Mouse (Mus musculus): ENCODE results near the gene Akt2.
A peak's percentile ranks its signal among the peaks of the same experiment; 100 is the strongest.
"Not testable (repeated sequence)": the region's sequence is repeated elsewhere in the genome, so short reads cannot be mapped to it uniquely, and the experiment has no call there.

Akt2 gene

DNA sequence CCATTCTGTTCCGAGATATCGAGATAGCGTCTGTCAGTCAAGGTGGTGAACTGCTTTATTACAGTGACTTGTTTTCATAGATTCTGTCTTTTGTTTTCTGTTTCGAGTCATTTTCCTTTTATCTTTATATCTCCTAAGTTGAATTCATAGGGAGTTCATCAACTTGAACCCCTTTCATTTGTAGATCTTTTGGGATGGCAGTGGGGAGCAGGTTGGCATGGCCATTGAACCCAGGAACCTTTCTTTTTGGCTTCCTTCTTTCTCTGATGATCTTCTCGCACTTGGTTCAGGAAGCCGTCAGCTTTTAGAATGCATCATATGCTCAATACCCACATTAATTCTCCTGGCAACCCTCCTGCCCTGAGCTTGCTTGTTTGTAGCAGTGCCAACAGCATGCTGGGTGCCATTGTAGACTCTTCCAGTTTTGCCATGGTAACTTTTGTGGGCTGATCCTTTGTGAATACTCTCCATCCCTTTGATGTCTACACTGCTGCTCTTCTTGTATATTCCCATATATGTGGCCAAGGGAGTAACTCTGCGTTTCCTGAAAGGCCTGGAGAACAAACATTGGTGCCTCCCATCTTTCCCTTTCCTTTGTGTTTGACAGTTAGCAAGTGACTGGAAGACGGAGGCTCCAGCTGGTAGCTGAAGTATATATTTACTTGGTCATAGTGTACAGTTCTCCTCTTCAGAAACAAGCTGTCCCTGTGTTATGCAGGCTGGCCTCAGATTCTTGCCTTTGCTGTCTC is 22.6 kb downstream of the Akt2 start:
- peak in 1 of 2 experiments; percentile 51 for DNase-seq (ENCODE audit: low spot score in 2 of 2)

DNA sequence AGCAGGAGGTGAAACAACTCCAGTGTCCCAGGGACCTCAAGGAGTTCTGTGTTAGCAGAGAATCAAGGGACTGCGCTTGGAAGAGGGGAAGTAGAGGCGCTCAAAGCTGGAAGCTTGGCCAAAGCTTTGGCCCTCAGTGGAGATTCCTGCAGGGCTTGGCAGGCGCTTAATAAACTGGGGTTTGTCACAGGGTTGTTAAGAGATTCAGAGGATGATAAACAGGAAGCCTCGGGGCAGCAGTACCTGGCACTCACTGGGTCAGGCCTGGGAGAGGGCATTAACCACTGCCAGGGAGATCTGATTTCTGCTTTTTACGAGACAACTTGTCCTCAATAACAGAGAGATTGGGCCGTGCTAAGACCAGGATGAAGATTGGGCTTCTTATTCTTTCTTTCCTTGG is 29.7 kb downstream of the Akt2 start:
- DNase-seq (ENCODE audit: low spot score in 2 of 2) = no peak

DNA sequence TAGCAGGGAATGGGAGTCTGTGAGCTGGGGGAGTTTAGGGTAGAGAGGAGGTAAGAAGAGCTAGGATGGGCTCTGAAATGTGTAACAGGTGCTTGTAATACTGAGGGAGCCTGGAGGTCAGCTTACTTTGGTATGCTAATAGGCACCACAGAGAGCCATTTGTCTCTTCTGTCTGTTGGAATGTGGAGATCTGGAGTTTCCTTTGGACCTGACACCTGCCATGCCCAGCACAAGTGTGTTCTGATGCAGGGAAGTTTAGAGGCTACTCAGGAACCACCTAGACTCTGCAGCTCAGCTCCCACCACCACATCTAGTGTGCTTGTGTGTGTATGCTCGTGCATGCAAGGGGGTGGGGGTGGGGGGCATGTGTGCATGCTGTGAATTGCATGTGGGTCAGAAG is 30.9 kb downstream of the Akt2 start:
- DNase-seq (ENCODE audit: low spot score in 2 of 2) = no peak

DNA sequence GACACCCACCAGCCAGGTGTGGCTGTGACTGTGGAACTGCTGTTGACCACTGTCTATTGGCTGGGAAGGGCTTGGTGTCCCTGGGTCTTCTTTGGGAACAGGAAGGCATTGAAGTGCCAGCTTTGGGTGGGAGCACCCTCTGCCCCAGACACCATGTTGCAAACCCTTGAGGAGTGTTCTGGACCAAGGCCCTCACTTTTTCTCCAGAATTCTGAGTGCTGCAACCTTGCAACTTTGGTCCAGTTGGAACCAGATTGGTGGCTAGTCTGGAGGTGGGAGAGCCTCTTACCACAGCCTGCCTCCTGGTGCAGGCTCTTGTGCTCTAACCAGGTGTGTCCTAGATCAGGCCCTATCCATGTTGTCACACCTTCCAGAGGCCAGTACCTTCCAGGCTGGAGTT is 33.6 kb downstream of the Akt2 start:
- DNase-seq (ENCODE audit: low spot score in 2 of 2) = no peak

DNA sequence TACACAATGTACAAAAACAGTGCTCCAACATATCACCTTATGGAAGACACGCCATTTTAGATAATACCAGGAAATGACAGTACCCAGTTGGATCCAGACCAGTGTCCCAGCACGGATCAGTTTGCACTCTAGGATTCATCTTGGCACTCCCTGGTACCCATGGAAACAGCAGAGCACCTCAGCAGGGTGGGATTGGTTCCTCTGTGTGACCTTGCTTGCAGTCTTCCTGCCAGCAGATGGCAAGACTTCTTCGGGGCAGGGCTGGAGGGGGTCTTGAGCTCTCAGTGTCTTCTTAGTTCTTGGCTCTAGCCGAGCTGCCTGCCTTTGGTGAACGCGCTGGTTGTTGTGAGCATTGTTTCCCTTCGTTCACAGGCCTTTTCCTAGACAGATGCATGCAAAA is 36.4 kb downstream of the Akt2 start:
- no peak for DNase-seq (ENCODE audit: low spot score in 2 of 2)

DNA sequence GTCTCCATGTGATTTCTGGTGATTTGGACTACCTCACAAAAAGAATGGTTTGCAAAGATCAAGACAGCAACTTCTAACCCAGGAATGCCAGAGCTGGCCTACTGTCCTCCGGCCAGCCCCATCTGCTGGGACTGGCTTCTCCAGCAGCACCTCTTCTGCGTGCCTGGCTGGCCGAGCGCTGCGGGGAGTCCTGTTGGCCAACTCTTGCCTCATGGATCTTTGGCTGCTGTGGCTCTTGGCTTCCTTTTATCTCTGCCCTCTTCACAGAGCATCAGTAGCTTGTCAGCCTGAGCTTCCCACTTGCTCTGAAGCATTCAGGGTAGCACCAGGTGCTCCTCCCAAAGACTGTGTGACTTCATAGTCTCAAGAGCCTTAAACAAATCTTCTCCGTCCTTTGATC is 36.8 kb downstream of the Akt2 start:
- DNase-seq (ENCODE audit: low spot score in 2 of 2) = no peak

DNA sequence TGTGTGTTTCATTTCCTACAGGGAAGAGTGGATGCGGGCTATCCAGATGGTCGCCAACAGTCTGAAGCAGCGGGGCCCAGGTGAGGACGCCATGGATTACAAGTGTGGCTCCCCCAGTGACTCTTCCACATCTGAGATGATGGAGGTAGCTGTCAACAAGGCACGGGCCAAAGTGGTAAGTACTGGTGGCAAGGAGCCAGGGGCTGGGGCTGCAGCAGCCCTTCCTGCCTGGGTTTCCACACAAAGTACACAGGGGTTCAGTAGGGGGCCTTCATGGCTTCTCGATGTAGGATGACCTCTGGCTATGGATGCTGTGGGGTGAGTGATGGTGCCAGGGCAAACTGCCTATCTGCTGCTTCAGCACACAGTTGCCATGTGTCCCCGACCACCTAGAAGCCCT is 37.5 kb downstream of the Akt2 start:
- DNase-seq (ENCODE audit: low spot score in 2 of 2) = not testable (repeated sequence)

DNA sequence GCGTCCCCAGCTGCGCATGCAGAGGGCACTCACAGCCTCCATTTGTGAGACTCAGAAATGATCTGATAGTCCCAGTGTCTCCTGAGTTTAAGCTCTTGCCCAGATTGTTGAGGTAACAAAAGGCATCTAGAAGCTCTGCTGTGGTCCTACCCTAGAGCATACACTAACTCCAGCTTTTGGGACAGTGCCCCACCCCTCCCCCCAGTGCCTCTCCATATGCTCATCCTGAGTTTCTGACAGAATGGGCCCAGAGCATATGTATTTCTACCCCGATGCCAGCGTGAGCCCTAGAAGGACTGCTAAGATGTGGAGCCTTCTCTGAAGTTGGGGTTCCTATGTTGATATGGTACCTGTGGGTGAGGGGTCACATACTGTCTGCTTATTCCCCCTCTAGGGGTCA is 40.1 kb downstream of the Akt2 start:
- no peak for DNase-seq (ENCODE audit: low spot score in 2 of 2)

DNA sequence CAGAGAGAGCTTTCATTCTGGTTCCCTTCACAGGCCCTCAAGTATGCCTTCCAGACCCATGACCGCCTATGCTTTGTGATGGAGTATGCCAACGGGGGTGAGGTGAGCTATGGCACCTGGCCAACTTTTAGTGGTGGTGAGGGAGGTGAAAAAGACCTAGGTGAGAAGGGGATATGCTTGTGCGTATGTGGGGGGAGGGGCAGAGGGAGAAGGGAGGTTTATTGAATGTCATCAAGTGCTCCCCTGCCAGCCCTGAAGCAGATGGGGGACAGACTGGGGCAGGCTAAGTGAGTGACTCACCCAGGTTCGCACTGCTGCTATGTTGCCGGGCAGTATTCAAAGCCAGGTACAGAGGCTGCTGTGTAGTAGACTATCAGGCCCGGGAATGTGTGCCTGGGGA is 41.8 kb downstream of the Akt2 start:
- no peak for DNase-seq (ENCODE audit: low spot score in 2 of 2)

DNA sequence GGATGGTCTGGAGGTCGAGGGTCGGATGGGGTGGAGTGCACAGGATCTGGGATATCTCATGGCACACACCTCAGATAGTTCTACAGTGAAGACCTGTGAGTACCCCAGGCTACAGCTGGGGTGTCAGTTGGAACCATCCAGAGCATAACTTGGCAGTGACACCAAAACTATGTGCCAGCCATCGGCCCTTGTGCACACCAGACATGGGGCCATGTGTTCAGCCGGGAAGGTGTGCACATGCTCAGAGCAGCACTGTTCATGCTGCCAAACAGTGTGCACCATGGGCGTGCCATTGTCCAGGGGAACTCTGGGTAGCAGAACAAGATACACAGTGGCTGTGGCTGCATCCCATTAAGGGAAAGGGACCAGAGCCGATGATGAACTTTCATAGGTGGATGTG is 43.3 kb downstream of the Akt2 start:
- DNase-seq (ENCODE audit: low spot score in 2 of 2) = no peak

DNA sequence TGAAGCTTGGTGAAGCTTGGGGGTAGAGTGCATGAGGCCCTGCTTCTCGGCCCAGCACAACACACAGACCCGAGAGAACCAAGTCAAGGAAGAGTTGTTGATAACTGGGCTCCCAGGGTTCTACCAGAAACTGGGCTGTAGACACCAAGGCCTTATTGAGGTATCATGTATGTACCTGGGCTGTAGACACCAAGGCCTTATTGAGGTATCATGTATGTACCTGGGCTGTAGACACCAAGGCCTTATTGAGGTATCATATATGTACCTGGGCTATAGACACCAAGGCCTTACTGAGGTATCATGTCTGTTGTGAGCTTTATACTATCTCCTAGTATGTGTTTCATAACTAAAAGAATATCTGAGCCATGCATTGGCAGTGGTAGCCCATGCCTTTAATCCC is 43.7 kb downstream of the Akt2 start:
- DNase-seq (ENCODE audit: low spot score in 2 of 2) = not testable (repeated sequence)

DNA sequence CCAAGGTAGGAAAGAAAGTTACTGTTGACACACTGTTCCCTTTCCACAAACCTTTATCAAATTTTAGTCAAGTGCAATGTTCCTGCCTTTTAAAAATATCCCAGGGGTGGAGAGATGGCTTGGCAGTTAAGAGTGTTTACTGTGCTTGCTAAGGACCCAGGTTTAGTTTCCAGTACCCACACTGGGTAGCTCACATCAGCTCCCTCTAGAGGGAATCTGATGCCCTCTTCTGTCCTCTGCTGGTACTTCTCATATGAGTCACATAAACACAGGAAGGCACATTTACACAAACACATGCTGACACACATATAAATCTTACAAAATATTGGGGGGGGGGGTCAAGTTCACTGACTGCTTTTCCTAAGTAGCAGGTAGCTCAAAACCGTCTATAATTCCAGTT is 53.1 kb downstream of the Akt2 start:
- DNase-seq (ENCODE audit: low spot score in 2 of 2) = no peak

DNA sequence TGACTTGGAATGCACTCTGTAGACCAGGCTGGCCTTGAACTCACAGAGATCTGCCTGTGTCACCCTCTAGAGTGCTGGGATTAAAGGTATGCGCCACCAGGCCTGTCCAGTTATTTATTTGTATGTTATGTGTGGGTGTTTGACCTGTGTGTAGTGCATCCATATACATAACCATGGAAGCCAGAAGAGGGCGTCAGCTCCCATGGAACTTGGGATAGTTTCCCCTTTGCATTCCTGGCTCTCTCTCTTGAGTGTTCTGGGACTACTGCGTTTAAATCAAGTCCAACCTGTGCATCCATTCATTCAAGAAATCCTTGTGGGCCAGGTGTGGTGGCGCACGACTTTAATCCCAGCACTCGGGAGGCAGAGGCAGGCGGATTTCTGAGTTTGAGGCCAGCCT is 55.2 kb downstream of the Akt2 start:
- no peak for DNase-seq (ENCODE audit: low spot score in 2 of 2)

DNA sequence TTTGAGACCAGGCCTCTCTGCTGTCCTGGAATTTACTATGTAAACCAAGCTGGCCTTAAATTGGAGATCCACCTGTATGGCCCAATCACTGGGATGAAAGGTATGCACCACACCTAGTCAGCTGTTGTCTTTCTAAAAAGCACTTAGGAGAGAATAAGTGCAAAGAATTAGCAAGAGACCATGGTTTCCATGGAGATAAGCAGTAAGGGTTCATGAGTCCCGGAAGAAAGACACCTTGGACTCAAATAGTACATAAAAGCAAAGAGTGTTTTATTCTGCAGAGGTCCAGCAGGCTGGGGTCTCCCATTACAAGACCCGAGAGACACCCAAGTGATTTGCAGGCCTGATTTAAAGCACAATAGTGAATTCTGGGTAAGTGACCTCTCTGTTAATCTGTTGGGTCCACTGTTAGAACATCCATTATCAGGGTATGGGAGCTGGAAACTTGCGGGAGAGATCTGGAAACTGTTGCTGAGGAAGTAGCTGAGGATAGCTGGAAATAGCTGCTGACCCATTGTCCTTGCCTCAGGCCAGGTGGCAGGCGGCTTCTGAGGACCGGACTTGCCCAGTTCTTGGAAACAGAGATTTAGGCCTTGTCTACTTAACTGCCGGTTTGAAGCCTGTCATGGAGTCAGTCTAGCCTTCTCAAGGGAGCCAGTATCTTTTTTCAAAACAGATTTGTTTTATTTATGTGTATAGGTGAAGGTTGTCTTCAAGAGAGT is 56.1 kb downstream of the Akt2 start:
- DNase-seq (ENCODE audit: low spot score in 2 of 2) = no peak

DNA sequence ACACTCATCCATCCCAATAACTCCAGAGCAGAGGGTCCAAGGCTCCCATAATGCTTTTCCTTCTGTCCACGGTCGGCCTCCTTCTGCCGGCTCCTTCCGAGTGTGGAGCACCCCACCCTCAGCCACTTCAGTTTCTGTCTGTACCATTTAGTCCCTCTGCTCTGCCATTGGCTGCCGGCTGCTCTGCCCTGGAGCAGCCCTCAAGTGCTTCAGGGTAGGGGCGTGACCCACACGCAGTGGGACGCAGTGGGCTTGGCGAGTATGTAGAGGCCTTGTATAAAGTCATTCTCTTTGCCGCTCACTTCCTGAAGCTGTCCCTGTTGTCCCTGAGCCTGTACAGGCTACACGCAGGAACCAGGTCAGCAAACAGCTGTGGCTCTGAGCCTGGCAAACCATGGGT is 58.4 kb downstream of the Akt2 start:
- DNase-seq (ENCODE audit: low spot score in 2 of 2) = no peak

DNA sequence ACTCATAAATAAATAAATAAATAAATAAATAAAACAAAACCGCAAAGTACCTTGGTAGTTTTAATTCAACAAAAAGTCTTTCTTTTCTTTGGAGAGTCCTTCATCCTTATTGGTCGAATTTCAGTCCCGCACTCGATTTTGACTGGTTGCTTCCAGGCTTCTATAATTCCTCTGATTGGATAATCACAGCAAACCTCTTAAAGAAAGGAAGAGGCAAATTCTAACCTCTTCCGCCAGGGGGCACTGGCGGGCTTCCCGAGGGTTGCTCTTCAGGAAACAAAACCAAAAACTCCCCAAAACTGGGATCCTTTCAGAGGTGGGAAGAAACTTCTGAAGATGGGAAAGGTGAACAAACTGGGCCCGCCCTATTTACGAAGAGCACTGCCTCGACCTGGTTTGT is 59.6 kb downstream of the Akt2 start:
- DNase-seq (ENCODE audit: low spot score in 2 of 2) = peak; percentile 49 to 68

DNA sequence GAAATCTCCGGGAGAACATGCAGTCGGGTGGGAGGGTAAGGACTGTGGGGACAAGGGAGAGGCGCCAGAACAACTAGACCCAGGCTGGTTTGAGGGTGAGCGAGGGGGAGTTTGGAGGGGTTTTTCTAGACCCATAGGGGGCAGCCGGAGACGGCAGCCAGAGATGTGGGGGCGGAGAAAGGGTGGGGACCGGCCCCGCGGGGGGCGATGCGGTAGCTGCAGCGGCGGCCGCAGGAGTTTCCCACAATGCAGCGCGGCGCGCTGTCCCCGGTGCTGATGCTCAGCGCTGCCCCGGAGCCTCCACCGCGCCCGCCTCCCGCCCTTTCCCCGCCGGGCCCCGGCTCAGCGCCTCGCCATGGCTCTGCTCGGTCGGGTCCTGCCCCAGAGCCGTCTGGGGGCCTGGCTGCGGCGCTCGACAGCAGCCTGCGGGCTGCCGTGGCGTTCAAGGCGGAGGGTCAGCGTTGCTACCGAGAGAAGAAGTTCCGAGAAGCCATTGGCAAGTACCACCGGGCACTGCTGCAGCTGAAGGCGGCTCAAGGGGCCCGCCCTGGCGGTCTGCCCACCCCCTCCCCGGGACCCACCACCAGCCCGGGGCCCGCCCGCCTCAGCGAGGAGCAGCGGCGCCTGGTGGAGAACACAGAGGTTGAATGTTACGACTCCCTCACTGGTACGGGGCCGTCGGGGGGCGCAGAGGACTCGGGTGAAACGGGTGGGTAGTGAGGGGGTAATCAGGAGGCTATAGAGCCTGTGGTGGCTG is 62.5 kb downstream of the Akt2 start, which contains the start of gene Ttc9b:
Ttc9b (plus strand) TSS at position 235 of the 757 bp plus-strand sequence.
- DNase-seq (ENCODE audit: low spot score in 2 of 2) = peak; percentile 62 to 69

DNA sequence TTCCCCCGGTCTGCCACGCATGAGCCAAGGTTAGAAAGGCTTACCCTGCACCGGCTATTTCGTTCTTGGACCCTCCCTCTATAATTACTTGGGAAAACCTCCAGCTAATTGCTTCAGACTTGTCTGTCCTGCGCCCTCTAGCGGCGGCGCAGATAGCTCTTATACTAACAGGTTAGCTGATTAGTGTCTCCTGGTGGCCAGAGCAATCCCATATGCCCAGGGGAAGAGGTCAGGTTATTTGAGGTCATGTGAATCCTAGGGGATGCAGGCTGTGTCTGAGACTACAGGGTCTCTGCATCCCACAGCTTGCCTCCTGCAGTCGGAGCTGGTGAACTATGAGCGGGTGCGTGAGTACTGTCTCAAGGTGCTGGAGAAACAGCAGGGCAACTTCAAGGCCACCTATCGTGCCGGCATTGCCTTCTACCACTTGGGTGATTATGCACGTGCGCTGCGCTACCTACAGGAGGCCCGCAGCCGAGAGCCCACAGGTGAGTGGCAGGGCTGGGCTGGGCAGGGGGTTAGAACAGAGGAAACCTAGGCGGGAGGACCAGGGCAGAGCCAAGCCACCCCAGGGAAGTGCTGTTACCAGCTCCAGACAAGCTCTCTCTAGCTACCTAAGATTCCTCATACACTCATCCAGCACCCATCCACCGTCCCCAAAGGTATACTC is 63.4 kb downstream of the Akt2 start:
- peak; percentile 49 to 56 for DNase-seq (ENCODE audit: low spot score in 2 of 2)

DNA sequence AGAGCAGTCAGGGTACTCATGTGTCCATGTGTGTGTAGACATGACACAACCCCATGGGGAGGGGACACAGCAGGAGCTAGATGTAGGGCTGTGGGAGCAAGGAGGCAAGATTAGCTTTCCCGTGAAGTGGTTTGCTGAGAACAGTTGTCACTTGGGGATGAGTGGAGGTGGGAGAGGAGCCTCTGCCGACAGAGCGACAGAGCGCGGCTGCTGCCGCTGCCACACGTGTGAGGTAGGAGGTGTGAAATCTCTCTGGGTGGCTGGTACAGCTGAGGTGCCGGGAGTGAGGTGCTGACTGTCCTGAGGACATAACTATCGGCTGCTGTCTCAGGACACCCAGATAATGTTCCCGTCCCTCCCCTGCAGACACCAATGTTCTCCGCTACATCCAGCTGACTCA is 64.2 kb downstream of the Akt2 start:
- peak; percentile 40 to 55 for DNase-seq (ENCODE audit: low spot score in 2 of 2)

DNA sequence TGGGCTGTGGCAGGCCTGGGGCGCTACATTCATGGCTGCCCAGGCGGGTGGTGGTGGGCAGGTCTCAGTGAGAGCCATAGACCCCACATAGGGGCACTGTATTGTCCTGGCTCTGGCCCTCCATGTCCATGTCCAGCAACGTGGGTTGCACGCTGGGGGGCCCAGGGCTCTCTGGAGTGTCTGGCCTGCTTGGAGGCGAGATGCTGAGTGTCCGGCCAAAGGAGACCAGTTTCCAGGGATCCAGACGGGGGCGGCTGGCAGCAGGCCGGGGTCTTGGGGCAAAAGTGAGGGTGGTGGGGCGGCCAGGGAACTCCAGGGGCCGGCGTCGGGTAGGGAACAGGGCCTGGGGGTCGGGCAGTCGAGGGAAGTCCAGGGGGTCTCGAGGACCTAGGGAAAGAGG is 65.2 kb downstream of the Akt2 start:
- DNase-seq (ENCODE audit: low spot score in 2 of 2) = no peak

DNA sequence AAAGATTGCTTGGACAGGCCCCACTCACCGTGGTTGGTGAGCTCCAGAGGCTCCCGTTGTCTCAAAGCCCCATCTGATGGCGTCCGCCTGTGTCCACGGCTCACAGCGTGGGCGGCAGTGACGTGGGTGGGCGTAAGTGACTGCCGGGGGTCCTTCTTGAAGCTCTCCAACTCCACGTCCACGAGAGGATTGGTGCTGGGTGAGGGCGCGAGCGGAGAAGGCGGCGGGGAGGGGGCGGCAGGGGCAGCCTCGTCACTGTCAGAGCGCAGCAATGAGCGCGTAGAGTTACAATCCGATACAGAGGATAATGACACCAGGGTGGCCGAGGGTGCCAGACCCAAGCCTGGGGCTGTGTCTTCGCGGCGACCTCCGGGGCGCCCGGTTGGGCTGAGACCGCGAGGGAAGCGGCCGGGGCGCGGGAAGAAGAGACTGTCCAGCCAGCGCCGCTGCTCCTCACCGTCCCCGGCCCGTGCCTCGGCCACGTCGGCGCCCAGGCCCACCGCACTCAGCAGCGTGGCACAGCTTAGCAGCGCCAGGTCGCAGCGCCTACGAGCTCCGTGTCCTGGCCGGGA is 66.6 kb downstream of the Akt2 start:
- no peak for DNase-seq (ENCODE audit: low spot score in 2 of 2)

All from frontal cortex, postnatal 14 days (tissue).